Mouse (Mus musculus) brown adipose tissue, adult 24 weeks (tissue): ENCODE measurements around the gene Ppp1r12a. TPM values are rescaled to one million over a fixed set of nuclear protein-coding genes. Genes with fewer than 3 reads are reported as not detected.

Source experiments
- H3K27ac ChIP-seq: fragments of 200-500 bp; replicated peaks from 2 replicates; pipeline ENCODE4 v1.5.1; 2012; ENCODE audit warnings: low read depth, mild to moderate bottlenecking, low read length
- H3K4me1 ChIP-seq: fragments of 200-500 bp; 2 replicates; pipeline ENCODE4 v1.6.1; 2012; ENCODE audit warnings: low read length, mixed read lengths; ENCODE audit not compliant: control insufficient read depth, insufficient read depth, insufficient read length
- H3K4me3 ChIP-seq: fragments of 200-500 bp; 2 replicates; pipeline ENCODE4 v1.5.1; 2012; ENCODE audit warnings: low read depth, mild to moderate bottlenecking, low read length, moderate library complexity; ENCODE audit not compliant: insufficient read depth
- polyA plus RNA-seq: library from polyadenylated mRNA; stranded (reverse); fragments of >200 nt; gene quantifications from 2 replicates; pipeline ENCODE4 v1.2.4, GENCODE M21; 2012; ENCODE audit not compliant: missing spikeins, insufficient read depth, insufficient read length

Gene Ppp1r12a
- polyA plus RNA-seq, result 23.5 and 27.5 TPM in 2 replicates

DNA sequence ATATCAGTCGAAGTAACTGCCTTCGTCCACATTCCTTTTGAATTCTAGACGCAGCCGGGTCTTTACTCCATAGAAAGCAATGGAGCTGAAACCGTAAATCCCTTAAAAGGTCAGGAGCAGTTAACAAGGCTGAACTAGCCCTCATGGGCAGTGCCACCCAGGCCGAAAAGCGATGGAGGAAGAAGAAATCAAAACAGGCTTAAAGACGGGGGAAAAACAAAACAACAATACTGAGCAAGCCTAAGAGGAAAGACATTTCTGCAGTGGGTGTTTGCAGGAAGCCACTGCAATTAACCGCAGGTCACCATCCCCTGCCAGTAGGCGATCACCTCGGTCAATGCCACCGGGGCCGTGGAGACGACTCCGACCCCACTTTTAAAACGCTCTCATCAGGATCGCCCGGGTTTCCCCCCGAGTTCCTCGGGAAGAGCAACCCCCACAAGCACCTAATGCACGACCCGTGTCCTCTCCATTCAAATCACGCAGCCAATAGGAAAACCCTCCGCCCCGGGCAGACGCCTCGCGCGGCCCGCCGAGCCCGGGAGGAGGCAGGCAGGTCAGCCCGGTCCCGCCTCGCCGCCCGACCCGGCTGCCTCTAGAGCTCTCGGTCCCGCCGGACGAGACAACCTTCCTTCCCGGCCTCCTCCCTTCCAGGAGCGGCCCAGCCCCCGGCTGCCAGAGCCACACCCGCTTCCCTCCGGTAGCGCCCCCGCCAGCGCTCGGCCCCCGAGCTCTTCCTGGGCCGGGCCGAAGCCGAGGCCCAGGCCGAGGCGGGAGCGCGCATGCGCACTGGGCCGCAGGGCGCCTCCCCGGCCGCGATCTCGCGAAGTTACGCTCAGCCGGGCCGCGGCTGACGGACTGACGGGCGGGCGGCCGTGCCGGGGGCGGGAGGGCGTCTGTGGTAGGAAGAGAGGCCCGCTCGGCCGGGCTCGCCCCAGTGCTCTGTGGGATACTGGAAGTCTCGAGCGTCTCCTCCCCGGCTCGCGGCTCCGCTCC is at the start of gene Ppp1r12a:
Gene Ppp1r12a (plus strand): TSS at position 933 of the 996 bp plus-strand sequence.
- peak within 1 kb of the TSS; percentile 97 for H3K4me3 ChIP-seq
- peak within 1 kb of the TSS; percentile 93 for H3K27ac ChIP-seq
- H3K4me1 ChIP-seq, result peaks cover 7% of the 10 kb centered on the region; the same call in 1 of the 2 replicates

DNA sequence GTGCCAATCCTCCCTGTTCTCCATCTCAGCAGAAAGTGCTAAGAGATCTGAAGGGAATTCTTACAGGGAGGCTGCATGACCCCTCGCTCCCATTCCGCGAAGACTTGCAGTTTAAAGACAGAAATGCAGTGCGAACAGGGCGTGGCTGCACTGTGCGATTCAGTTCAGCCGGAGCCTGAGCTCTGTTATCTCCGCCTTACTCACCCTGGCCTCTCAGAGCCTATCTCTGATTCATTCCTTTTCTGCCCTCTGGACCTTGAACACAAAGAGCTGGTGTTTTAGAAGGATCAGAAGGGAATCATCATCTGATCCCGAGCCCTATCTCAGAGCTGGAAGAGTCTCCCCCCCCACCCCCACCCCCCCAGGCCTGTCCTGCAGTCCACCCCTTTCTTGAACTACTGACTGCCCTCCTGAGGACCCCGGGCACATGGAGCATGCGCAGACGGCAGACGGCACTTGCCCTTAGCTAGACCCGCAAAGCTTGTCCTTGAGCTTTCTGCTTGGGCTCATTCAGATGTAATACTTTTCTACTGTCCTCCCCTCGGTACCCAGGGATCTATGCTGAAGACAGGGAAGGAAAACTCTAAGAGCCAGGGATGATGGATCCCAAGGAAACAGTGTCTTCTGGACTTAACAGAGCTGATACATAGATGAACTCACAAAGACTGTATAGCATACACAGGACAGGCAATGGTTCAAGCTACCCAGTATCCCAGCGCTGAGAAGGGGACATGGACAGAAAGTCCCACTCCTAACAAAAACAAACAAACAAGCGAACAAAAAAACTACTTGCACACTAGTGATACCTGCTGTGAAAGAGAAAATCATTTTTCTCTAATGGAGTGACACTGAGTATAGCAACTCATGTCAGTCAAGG is 48.4 kb upstream of the Ppp1r12a start:
- no peak overlapping the region for H3K27ac ChIP-seq
- H3K4me3 ChIP-seq, result peak overlapping the region; percentile 40
- no peaks in the 10 kb centered on the region for H3K4me1 ChIP-seq

DNA sequence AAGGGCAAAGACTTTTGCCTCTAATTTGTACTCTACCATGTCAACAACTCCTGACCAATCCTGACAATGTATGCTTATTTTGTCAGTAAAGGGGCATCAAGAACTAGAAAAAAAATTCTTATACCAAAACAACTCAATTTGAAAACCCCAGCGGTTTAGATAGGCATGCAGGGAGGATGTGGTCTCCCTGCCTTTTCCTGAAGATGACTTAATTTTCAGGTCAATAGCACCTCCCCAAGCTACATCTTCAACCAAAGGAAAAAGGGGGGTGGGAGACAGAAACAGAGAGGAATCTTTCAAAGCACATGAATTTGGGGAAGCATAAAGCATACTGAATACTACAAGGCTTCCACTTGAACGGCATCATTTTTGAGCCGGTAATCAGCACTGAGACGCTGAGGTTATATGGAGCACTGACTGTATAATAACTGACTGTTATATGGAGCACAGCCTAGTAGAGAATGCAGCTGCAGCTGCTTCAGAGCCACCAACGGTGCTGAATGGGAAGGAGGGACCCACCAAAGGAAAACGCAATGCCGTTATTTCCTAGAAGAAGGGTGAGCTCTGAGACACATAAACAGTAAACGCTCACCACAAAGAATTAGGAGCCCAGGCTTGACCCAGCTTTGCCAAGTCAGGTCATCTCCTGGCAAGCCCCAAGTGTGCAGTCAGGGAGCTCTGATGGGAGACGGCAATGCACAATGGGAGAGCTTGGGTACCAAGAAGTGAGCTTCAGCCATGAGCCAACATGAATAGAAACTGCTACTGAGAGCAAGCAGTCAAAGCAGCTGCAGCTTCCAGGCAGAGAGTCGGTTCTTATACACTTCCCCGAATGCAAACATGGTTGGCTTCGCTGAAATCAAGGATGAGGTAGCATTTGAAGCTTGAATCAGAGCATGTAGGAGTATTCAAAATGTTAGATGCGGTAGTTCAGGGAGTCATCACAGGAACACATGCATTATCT is 43.5 kb upstream of the Ppp1r12a start:
- H3K27ac ChIP-seq, result no peak overlapping the region
- no peak overlapping the region for H3K4me3 ChIP-seq
- H3K4me1 ChIP-seq, result no peaks in the 10 kb centered on the region

DNA sequence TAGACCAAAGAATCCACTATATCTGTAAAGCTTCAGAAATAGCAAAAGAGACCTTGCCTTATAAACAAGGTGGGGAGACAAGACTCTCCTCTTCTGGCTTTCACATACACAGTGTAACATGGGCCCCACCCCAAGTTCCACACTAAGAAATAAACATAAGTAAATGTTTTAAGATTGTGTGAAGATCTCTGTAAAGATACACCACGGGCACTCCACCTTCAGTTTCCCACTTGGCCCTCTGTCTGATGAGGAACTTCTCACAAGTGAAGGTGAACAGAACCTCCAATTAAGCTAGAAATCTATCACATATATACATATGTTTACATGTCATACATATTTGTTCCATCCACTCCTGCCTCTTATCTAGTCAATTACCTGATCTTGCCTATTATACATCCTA is 42.6 kb upstream of the Ppp1r12a start:
- H3K27ac ChIP-seq, result no peak overlapping the region
- no peak overlapping the region for H3K4me3 ChIP-seq

DNA sequence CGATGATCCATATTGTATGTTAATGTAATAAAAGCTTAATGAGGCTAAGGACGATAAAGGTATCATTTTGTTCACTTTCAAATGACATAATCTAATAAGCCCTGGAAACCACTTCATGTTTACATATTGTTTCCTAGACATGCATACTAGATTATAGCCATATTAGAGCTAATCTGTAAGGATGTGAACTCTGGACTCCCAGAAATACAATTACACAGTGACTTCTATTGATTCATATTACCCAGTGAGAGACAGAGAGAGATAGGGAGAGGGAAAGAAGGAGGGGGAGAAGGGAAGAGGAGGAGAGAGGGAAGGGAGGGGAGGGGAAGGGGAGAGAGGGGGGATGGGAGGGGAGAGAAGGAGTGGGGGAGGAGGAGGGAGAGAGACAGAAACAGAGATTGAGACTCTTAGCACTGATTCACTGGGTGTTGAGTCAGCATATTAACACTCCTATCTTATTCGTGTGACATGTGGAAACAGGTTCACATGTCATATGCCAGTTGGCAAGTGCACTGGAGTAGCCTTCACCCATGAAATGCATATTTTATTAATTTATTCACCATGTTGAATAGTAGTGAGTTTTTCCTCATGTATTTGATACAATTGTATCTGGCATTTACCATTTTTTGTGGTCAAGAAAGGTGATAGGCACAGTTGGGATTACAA is 36.9 kb upstream of the Ppp1r12a start:
- no peak overlapping the region for H3K27ac ChIP-seq
- no peaks in the 10 kb centered on the region for H3K4me1 ChIP-seq
- no peak overlapping the region for H3K4me3 ChIP-seq

More for the DNA sequence above, 42.6 kb upstream of the Ppp1r12a start:
- H3K4me1 ChIP-seq, result no peaks in the 10 kb centered on the region

DNA sequence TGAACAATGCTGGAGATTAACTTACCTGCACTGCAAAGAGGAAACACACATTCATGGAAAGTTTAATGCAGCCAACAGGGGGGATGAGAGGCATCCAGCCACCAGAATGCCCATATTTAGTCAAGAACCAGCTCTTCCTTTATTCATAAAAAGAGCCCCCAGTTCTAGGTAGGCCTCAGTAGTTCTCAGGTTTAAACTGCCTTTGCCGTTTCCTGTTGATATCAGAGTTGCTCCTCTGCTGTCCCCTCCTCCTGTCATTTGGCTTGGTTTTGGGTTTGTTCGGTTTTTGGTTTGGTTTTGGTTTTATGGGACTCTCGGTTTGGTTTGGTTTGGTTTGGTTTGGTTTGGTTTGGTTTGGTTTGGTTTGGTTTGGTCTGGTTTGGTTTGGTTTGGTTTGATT is 32.8 kb upstream of the Ppp1r12a start:
- Histone ChIP-seq H3K4me1 (no peaks in the 10 kb centered on the region), H3K27ac (no peak overlapping the region), H3K4me3 (no peak overlapping the region)

DNA sequence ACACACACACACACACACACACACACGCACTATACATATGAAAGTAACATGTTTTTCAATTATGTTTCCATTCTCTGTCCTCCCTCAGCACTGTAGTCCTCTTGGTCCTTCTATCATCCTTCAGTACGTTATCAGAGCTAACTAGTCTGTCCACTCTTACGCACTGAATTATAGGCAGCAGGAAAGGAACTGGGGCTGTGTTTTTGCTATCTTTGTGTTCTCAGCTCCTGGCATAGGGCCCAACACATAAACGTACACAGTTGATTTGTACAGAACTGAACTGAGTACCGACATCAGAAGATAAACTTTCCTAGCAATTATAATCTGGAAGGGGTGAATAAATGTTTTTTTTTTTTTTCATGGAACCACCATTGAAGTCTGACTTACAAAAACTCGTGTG is 30.1 kb upstream of the Ppp1r12a start:
- no peak overlapping the region for H3K27ac ChIP-seq
- H3K4me3 ChIP-seq, result no peak overlapping the region
- H3K4me1 ChIP-seq, result no peaks in the 10 kb centered on the region

DNA sequence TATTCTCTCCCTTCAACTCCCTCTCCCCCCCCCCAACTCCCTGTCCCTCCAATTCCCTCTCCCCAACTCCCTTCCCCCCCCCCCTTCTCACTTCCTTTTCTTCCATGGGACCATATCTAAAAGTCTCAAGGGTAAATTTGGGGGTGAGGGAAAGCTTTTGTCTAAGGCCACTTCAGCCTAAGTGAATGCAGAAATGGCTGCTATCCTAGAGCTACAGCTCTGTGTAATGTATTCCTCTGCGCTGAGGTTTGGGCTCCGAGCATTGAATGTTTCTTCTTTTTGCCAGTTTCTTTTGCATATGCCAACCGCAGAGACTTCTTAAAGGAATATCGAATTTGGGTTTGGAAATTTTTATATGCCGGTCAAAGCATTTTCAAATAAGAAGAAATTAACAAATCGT is 28.7 kb upstream of the Ppp1r12a start:
- Histone ChIP-seq H3K4me1 (no peaks in the 10 kb centered on the region), H3K4me3 (no peak overlapping the region), H3K27ac (no peak overlapping the region)

DNA sequence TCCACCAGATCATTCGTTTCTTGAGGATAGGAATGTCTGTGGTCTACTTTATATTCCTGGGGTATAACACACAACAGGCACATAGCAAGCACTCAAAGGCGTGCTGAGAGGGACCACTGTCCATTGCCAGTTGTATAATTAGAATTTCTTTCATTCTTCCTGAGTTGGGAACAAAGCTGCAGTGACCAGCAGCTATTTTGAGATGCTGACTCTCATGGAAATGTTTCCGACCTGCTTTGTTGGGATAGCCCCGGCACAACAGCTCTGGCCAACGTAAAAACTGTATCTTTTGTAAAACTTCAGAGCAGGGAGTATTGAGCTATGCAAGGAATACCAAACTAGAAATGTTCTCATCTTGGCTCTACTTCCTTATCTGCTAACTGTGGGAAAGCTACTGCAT is 28.2 kb upstream of the Ppp1r12a start:
- no peak overlapping the region for H3K4me3 ChIP-seq
- no peak overlapping the region for H3K27ac ChIP-seq
- no peaks in the 10 kb centered on the region for H3K4me1 ChIP-seq

DNA sequence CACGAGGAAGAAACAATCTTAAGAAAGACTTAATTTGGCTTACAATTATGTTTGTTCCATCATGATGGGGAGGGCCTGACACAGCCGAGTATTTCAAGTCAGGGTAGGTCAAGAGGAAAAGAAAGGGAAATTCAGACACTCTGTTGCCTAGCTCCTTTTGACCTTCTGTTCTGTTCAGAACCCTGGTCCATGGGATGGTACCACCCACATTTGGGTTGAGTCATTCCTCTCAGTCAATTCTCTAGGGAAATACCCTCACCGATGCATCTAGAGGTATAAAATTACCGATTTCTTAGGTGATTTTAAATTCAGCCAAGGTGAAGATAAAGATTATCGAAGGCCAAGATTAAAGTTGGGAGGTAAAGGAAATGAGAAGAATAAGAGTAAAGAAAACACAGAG is 23.6 kb upstream of the Ppp1r12a start:
- no peak overlapping the region for H3K27ac ChIP-seq
- H3K4me1 ChIP-seq, result no peaks in the 10 kb centered on the region
- no peak overlapping the region for H3K4me3 ChIP-seq

DNA sequence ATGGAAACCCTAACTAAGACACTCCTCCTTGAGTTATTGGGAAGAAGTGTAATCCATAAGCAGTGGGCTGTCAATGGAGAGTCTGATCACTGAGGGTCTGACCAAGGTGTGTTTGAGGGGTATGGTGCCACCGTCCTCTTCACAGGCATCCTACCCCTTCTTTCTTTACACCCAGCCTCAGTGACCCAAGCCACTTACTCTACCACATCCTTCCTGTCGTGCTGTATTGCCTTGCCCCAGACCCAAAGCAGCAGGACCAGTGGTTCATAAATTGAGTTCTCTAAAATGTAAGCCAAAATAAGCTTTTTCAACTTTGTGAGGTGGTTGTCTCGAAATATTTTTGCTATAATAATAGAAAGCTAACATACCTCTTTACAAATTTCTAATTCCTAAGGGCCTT is 22.2 kb upstream of the Ppp1r12a start:
- H3K27ac ChIP-seq, result no peak overlapping the region
- H3K4me1 ChIP-seq, result no peaks in the 10 kb centered on the region
- H3K4me3 ChIP-seq, result no peak overlapping the region

DNA sequence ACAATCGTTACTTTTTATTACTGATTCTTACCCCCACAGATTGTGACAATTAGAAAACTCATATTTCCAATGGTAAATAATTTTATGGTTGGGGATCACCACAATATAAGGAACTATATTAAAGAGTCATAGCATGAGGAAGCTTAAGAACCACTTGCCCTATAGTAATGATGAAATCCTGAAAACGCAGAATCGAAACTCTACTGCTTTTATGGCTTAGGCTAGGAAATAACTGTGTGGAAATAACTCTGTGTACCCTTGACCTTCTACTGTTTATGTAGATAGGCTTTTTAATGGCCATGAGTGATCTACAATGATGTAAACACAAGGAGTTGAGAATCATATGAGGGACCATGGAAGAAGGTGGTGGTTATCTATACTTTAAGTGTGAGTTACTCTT is 21.3 kb upstream of the Ppp1r12a start:
- H3K4me3 ChIP-seq, result no peak overlapping the region
- H3K27ac ChIP-seq, result no peak overlapping the region
- no peaks in the 10 kb centered on the region for H3K4me1 ChIP-seq

DNA sequence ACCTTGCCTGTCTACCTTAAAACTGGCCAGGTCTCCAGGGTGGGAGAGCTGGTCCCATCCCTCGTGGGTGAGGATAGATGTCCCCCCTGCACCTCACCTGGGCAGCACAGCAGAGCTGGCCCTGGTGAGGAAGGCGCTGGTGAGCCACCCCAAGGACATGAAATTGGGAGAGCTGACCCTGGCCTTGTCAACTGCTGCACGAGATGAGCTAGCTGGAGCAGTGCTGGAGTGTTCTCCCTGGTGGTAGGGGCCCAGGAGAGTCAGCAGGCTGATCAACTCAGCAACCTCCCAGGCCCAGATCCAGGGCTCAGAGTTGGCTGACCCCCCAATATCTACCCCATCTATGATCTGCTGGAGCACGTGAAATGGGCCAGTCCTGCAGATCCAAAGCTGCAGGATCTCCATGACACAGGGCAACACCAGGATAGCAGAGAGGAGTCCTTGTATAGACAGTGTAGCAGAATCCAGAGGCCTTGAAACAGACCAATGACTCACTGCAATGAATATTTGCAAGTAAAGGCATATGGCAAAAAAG is 17.9 kb upstream of the Ppp1r12a start:
- no peaks in the 10 kb centered on the region for H3K4me1 ChIP-seq
- H3K27ac ChIP-seq, result no peak overlapping the region
- H3K4me3 ChIP-seq, result no peak overlapping the region

DNA sequence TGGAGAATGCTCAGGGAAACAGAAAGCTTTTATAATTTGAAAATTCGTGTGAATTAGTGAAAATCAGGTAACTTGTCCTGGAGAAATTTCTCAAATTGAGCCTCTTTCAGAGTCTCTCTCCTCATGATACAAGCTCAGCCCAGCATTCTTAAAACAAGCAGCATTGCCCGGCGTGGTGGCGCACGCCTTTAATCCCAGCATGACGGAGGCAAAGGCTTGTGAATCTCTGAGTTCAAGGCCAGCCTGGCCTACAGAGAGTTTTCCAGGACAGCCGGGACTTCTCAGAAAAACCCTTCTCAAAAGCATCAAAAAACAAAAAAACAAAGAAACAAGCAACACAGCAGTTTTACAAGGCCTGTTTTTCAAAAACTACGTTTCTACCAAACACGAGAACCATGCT is 16.3 kb upstream of the Ppp1r12a start:
- H3K4me3 ChIP-seq, result no peak overlapping the region
- no peaks in the 10 kb centered on the region for H3K4me1 ChIP-seq
- no peak overlapping the region for H3K27ac ChIP-seq
